Mouse (Mus musculus): Measurements from ENCODE around the gene Iqschfp. TPM values are rescaled to one million over a fixed set of nuclear protein-coding genes. Genes with fewer than 3 reads are reported as not detected.

Gene Iqschfp
- polyA plus RNA-seq (2012; rRNA removed) = 5.4 and 7.6 TPM in 2 replicates

DNA sequence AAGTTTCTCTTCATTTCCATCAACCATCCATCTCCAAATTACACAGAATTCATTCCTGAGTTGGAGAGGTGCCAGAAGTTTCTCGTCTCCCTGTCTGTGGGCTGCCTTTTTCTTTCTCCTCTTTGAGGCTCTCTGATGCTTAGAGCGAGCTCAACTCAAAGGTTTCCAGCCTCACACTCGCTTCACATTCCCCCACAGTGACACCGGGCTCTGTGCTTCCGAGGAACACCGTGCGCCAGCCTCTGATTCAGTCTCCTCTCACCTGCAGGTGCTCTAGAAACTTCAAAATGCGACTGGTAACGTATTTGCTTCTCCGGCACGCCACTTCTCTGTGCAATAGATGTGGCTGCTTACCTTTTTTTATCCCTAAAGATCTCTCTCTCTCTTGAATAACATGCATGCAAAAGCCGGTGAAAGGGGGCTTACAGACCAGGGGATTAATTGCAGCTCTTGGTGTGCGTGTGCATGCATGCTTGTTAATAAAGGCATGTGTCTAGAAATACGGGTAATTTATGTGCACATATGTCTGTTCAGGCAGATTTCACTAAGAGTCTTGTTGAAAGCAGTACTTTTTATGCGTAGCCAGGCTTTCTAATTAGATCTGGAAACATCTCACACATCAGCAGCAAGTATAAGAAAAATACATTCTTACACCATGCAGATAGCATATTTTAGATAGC lies at the start of gene Iqschfp, which contains the start of gene Iqcj:
Gene Iqschfp, plus strand, starts transcription at position 207 of the 680 bp plus-strand sequence.
Gene Iqcj, plus strand, starts transcription at position 195 of the 680 bp plus-strand sequence.
- peak; percentile 77 for DNase-seq (ENCODE audit: low read depth)
- TF ChIP-seq CTCF (IDR thresholded peaks at IDR 0.05; ENCODE audit: borderline replicate concordance, extremely low read depth, insufficient read depth, insufficient read length) = no peak
- no peak for TF ChIP-seq POLR2A (IDR thresholded peaks at IDR 0.05; ENCODE audit: borderline replicate concordance, extremely low read depth, insufficient read depth, insufficient read length, poor library complexity, severe bottlenecking)

DNA sequence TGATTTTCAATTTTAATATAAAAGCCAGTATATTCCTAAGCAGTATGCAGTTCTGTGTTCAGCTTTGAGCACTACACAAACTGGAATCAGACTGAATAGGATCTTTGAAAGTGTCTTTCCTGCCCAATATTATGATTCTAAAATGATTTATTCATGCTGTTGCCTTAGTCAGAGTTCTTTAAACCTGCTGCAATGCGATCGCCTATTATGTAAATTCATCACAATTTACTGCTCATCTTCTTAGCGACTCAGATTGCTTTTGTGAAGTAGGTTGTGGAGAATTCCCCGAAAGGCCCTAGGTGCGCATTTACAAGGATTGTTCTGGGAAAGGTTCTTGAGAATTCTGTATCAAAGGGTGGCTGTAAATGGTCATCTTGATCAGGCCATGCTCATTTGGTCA lies 39.6 kb upstream of the Iqschfp start:
- DNase-seq (ENCODE audit: low read depth) = peak; percentile 26
- TF ChIP-seq POLR2A (IDR thresholded peaks at IDR 0.05; ENCODE audit: borderline replicate concordance, extremely low read depth, insufficient read depth, insufficient read length, poor library complexity, severe bottlenecking) (no peak), CTCF (IDR thresholded peaks at IDR 0.05; ENCODE audit: borderline replicate concordance, extremely low read depth, insufficient read depth, insufficient read length) (no peak)

DNA sequence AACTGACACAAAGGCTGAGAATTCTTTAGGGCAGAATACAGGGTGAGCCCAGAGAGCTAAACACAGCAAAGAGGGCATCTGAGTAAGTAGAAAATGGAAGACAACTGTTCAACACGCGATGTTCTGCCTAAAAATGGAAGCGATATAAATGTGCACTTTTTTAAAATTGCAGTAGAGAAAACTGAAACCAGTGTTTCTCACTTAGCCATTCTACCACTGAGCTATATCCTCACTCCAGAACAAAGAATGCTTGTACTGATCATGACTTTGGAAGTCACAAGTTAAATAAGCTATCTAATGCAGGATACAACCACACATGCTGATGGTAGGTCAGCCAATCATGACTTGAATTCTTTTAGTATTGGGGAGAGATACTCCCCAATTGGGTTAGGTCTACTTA lies 30.5 kb upstream of the Iqschfp start:
- TF ChIP-seq POLR2A (IDR thresholded peaks at IDR 0.05; ENCODE audit: borderline replicate concordance, extremely low read depth, insufficient read depth, insufficient read length, poor library complexity, severe bottlenecking) (no peak), CTCF (IDR thresholded peaks at IDR 0.05; ENCODE audit: borderline replicate concordance, extremely low read depth, insufficient read depth, insufficient read length) (no peak)
- no peak for DNase-seq (ENCODE audit: low read depth)

DNA sequence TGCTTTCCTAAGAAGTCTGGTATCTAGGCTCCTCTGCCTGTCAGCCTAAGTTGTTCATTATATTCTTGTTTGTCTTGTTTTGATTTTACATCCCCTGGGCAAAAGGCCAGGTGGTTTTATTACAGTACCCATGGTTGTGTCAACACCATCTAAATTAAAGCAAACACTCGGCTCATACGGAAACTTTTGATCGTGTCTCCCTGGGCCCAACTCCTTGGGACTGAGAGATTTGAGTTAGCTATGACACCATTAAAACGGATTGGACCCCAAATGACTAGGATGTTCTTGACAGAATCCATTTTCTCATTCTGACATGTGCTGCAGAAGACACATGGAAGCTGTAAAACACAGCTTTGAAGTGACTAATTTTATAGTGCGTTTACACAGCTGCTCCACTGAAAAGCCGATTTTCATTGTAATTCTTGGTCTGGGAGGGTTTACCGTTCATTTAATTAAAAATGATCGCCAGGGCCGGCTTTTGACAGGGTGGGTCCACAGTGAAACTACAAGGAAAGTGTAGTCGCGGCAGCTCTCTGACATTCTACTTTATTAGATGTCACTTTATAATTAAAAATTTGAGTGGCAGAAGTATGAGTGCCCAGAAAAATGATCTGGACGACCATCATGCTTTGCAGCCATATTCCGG lies 24.5 kb upstream of the Iqschfp start:
- TF ChIP-seq CTCF (IDR thresholded peaks at IDR 0.05; ENCODE audit: borderline replicate concordance, extremely low read depth, insufficient read depth, insufficient read length) = no peak
- TF ChIP-seq POLR2A (IDR thresholded peaks at IDR 0.05; ENCODE audit: borderline replicate concordance, extremely low read depth, insufficient read depth, insufficient read length, poor library complexity, severe bottlenecking) = no peak
- peak; percentile 66 for DNase-seq (ENCODE audit: low read depth)

GRCm38 (mm10) chr3:67869424-67869823 lies 22.6 kb upstream of the Iqschfp start:
- TF ChIP-seq CTCF (IDR thresholded peaks at IDR 0.05; ENCODE audit: borderline replicate concordance, extremely low read depth, insufficient read depth, insufficient read length) = no peak
- no peak for TF ChIP-seq POLR2A (IDR thresholded peaks at IDR 0.05; ENCODE audit: borderline replicate concordance, extremely low read depth, insufficient read depth, insufficient read length, poor library complexity, severe bottlenecking)
- peak; percentile 51 for DNase-seq (ENCODE audit: low read depth)

DNA sequence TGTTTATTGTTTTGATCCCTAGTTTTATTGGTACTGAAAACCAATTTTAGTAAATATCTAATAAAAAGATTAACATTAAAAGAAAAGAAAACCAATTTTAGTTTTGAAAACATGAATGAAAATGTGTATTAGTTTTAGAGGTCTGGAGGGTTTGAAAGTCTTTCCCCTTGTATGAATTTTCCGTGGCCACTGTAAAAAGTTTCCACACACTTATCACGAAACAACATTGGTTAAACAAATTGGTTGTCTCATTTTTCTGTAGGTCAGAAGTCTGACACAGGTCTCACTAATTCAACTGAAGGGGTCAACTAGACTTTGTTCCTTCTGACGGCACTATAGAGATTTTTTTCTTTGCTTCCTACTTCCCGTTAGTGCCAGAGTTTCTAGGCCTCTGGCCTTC lies 14.8 kb upstream of the Iqschfp start:
- no peak for TF ChIP-seq CTCF (IDR thresholded peaks at IDR 0.05; ENCODE audit: borderline replicate concordance, extremely low read depth, insufficient read depth, insufficient read length)
- TF ChIP-seq POLR2A (IDR thresholded peaks at IDR 0.05; ENCODE audit: borderline replicate concordance, extremely low read depth, insufficient read depth, insufficient read length, poor library complexity, severe bottlenecking) = no peak
- no peak for DNase-seq (ENCODE audit: low read depth)

DNA sequence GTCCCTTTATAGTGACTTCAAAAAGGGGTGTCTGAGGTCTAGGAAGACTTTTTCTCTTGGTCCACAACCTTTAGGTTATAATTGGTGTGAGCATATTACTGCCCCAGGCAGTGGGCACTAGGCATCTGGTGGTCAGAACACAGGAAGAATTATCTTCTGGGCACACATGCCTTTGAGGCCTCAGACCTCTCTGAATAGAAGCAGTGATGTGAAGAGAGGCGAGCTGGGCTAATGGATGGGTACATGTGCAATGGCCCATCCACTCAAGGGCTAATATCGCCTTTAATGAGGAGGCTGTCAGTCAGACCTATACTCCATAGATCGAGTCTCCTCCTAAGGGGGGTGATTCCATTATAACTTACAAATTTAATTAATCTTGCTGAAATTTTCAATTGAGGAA lies 7.7 kb upstream of the Iqschfp start:
- peak; percentile 36 for DNase-seq (ENCODE audit: low read depth)
- TF ChIP-seq CTCF (IDR thresholded peaks at IDR 0.05; ENCODE audit: borderline replicate concordance, extremely low read depth, insufficient read depth, insufficient read length) (no peak), POLR2A (IDR thresholded peaks at IDR 0.05; ENCODE audit: borderline replicate concordance, extremely low read depth, insufficient read depth, insufficient read length, poor library complexity, severe bottlenecking) (no peak)

DNA sequence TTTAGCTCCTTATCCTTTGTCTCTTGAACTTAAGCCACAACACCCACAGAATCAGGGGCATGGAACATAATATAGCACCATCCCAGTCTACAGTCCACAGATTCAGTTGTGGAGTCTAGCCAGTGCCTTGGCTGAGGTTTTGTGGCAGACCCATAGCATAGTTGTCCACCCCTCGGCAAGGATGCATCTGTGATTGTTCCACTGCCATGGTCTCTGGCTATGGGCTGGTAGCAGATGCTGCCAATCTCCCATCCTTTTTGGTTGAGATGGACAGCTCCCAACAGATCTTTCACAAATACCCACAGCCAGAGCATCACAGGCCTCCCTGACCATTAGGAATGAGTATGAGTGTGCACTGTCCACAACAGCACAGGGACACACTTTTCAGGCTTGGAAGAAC lies 5.9 kb upstream of the Iqschfp start:
- DNase-seq (ENCODE audit: low read depth) = no peak

GRCm38 (mm10) chr3:67887251-67887650 lies 4.8 kb upstream of the Iqschfp start:
- peak; percentile 57 for DNase-seq (ENCODE audit: low read depth)
- TF ChIP-seq CTCF (IDR thresholded peaks at IDR 0.05; ENCODE audit: borderline replicate concordance, extremely low read depth, insufficient read depth, insufficient read length) (no peak), POLR2A (IDR thresholded peaks at IDR 0.05; ENCODE audit: borderline replicate concordance, extremely low read depth, insufficient read depth, insufficient read length, poor library complexity, severe bottlenecking) (no peak)

More for the DNA sequence above, 5.9 kb upstream of the Iqschfp start:
- no peak for TF ChIP-seq POLR2A (IDR thresholded peaks at IDR 0.05; ENCODE audit: borderline replicate concordance, extremely low read depth, insufficient read depth, insufficient read length, poor library complexity, severe bottlenecking)
- no peak for TF ChIP-seq CTCF (IDR thresholded peaks at IDR 0.05; ENCODE audit: borderline replicate concordance, extremely low read depth, insufficient read depth, insufficient read length)

GRCm38 (mm10) chr3:67892768-67893167 lies 736 bp downstream of the Iqschfp start:
- peak; percentile 65 for DNase-seq (ENCODE audit: low read depth)
- TF ChIP-seq CTCF (IDR thresholded peaks at IDR 0.05; ENCODE audit: borderline replicate concordance, extremely low read depth, insufficient read depth, insufficient read length) = no peak
- no peak for TF ChIP-seq POLR2A (IDR thresholded peaks at IDR 0.05; ENCODE audit: borderline replicate concordance, extremely low read depth, insufficient read depth, insufficient read length, poor library complexity, severe bottlenecking)

DNA sequence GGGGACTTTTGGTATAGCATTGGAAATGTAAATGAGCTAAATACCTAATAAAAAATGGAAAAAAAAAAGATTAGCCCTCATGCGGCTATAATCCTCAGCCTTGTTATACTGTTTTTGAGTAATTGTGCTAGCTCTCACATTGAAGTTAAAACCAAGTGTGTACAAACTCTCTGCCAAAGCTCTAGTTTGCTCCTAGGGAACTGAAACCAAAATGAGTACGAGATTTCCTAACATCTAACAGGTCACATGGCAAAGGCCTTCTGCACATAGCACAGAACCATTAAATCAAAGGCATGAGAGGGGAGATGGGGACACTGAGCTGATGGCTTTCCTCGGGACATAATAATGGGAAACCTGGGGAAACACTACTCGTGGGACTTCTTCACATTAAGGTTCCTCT lies 10.5 kb downstream of the Iqschfp start:
- no peak for TF ChIP-seq POLR2A (IDR thresholded peaks at IDR 0.05; ENCODE audit: borderline replicate concordance, extremely low read depth, insufficient read depth, insufficient read length, poor library complexity, severe bottlenecking)
- no peak for TF ChIP-seq CTCF (IDR thresholded peaks at IDR 0.05; ENCODE audit: borderline replicate concordance, extremely low read depth, insufficient read depth, insufficient read length)
- DNase-seq (ENCODE audit: low read depth) = no peak

DNA sequence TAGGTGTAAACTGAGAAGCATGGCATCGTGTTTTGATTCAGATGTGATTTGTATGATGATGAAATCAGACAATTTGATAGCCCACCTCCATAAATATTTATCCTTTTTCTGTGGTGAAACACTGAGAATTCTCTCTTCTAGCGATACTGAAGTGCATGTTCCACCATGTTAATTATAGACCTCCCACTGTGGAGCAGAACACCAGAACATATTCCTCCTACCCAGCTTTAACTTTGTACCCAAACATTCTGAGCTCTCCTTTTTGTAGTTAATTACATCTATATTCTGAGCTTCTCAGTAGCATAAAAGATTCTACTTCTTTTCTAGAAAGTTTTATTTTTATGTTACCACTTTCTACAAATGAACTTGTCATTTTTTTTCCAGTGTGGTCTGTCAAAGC lies 16.6 kb downstream of the Iqschfp start:
- no peak for TF ChIP-seq CTCF (IDR thresholded peaks at IDR 0.05; ENCODE audit: borderline replicate concordance, extremely low read depth, insufficient read depth, insufficient read length)
- no peak for TF ChIP-seq POLR2A (IDR thresholded peaks at IDR 0.05; ENCODE audit: borderline replicate concordance, extremely low read depth, insufficient read depth, insufficient read length, poor library complexity, severe bottlenecking)
- no peak for DNase-seq (ENCODE audit: low read depth)

Data from brain, embryonic 14.5 days (tissue).